Mouse (Mus musculus) C2C12 (cell line): ENCODE measurements around the gene Exo5. TPM values are rescaled to one million over a fixed set of nuclear protein-coding genes. Genes with fewer than 3 reads are reported as not detected.

Source experiments
- H3K27me3 ChIP-seq: one replicate; pipeline ENCODE4 v1.6.1; 2011; ENCODE audit not compliant: control insufficient read depth, insufficient read depth, insufficient read length
- H3K36me3 ChIP-seq: one replicate; pipeline ENCODE4 v1.6.1; 2011; ENCODE audit not compliant: control insufficient read depth, insufficient read depth
- H3K4me3 ChIP-seq: one replicate; pipeline ENCODE4 v1.5.1; 2011; ENCODE audit warnings: mild to moderate bottlenecking, control low read depth; ENCODE audit not compliant: poor library complexity, insufficient read depth, severe bottlenecking
- H3K79me2 ChIP-seq: one replicate; pipeline ENCODE4 v1.6.1; 2011; ENCODE audit not compliant: control insufficient read depth, insufficient read depth
- H3K79me3 ChIP-seq: one replicate; pipeline ENCODE4 v1.6.1; 2011; ENCODE audit warnings: low read depth, control low read depth
- H3ac ChIP-seq: one replicate; pipeline ENCODE3; 2011; ENCODE audit warnings: low read depth; ENCODE audit not compliant: control insufficient read depth, insufficient read length
- CEBPB ChIP-seq: IDR thresholded peaks from one replicate; pipeline ENCODE4 v1.6.1; 2011; ENCODE audit warnings: low read depth, mild to moderate bottlenecking, control low read depth, moderate library complexity
- CTCF ChIP-seq: IDR thresholded peaks from one replicate; pipeline ENCODE4 v1.5.1; 2011; ENCODE audit not compliant: control insufficient read depth, insufficient read depth, insufficient read length
- FOSL1 ChIP-seq: IDR thresholded peaks from one replicate; pipeline ENCODE4 v1.8.0; 2011; ENCODE audit warnings: mild to moderate bottlenecking, low read length; ENCODE audit not compliant: poor library complexity, insufficient read depth, severe bottlenecking
- MAX ChIP-seq: IDR thresholded peaks from one replicate; pipeline ENCODE4 v1.6.1; 2011; ENCODE audit warnings: mild to moderate bottlenecking, control low read depth
- MYOD1 ChIP-seq: IDR thresholded peaks from one replicate; pipeline ENCODE4 v1.6.1; 2011; ENCODE audit warnings: low read depth; ENCODE audit not compliant: control insufficient read depth, insufficient read length
- MYOG ChIP-seq: IDR thresholded peaks from one replicate; pipeline ENCODE4 v1.6.1; 2011; ENCODE audit not compliant: control insufficient read depth, insufficient read length; ENCODE audit errors: extremely low read depth
- USF1 ChIP-seq: IDR thresholded peaks from one replicate; pipeline ENCODE4 v1.6.1; 2011; ENCODE audit warnings: low read depth, mild to moderate bottlenecking, control low read depth, moderate library complexity
- polyA plus RNA-seq: library from polyadenylated mRNA; unstranded; fragments of >200 nt; fragmentation: generic; extraction: Trizol; gene quantifications from one replicate; pipeline ENCODE4 v1.2.1, GENCODE M21; 2012; ENCODE audit warnings: missing spikeins

Exo5 gene
- polyA plus RNA-seq, 1 experiment, result 14.1 TPM

DNA sequence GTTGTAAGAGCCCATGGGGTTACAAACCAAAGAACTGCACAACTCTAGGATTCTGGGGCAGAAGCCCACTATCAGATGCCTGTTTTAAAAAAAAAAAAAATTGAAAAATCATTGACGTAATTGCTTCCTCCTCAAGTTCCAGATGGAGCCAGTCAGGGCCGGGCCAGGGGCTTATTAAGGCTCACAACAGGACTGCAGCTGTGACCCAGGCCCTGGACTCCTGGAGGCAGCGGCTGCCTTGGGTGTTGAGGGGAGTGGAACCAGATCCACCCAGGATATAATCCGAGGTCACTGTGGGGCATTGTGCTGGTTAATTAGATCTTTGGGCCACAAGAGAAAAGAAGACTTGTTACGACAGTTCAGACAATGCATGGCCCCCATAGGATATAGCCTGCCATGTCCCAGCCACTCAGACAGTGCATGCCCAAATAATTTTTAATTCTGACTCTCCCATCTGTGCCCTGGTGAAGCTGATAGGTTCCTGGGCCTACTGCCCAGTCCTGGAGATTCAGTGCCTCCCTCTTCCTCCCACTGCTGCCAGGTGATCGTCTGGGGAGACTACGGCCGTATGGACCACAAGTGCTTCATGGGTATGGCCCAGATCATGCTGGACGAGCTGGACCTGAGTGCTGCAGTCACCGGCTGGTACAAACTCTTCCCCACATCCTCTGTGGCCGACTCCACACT, 33.9 kb downstream of the Exo5 start:
- no peaks in the 10 kb centered on the region for H3K79me2 ChIP-seq
- peaks cover 9% of the 10 kb centered on the region for H3K27me3 ChIP-seq
- no peaks in the 10 kb centered on the region for H3K36me3 ChIP-seq
- no peak overlapping the region for H3K4me3 ChIP-seq
- H3K79me3 ChIP-seq, result no peaks in the 10 kb centered on the region
- TF ChIP-seq CEBPB (no peak), FOSL1 (no peak), CTCF (no peak), MYOD1 (no peak), MAX (no peak), USF1 (no peak)
- no peak overlapping the region for H3ac ChIP-seq

DNA sequence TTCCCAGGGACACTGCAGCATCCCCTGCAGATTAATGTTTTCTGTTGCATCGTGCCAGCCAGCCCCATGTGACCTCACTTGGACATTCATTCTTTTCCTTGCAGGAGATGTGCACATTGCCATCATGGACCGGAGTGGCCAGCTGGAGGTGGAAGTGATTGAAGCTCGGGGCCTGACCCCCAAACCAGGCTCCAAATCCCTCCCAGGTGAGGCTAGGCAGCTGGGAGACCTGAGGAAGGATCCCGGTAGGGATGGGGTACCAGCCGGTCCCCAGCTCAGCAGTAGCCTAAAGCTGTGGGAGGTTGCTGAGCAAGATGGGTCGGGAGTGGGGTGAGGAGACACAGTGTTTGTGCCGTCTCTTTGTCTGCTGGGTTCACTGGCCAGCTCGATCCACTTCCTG, 35.9 kb downstream of the Exo5 start:
- Histone ChIP-seq H3K36me3 (no peaks in the 10 kb centered on the region), H3K79me2 (no peaks in the 10 kb centered on the region), H3K4me3 (no peak overlapping the region), H3K79me3 (no peaks in the 10 kb centered on the region), H3ac (no peak overlapping the region), H3K27me3 (peaks cover 13% of the 10 kb centered on the region)
- TF ChIP-seq USF1, result no peak
- no peak for TF ChIP-seq CEBPB
- no peak for TF ChIP-seq FOSL1

DNA sequence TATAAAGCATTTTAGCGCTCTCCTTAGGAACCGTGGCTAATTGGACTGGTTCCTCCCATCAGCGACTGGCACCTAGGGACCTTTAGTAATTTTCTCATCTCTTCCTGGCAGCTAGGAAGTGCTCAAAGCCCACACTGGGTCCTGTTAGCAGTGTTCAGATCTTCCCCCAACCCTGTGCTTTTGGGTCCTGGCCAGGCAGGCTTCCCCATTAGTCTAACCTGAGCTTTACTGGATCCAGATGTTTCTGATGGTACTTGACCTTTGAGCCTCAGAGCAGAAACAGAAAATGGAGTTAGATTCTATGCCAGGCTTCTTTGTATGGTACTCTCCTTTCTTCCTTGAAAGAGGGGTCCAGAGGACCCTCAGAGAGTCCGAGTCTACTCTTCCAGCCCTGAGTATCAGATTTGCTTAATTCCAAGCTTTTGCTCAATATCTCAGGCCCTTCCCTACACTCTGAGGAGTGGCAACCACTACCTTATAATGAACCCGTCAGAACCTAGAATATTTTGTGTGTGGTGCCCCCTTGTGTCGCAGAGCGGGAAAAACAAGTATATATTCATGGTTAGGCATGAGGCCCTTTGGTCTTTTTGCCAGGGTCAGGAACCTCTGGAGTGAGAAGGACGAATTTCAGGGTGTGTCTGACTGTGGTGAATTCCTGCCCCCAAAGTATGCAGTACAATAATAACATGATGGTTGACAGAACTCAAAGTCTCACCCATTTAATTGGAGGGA, 37.3 kb downstream of the Exo5 start:
- Histone ChIP-seq H3K36me3 (no peaks in the 10 kb centered on the region), H3K27me3 (peaks cover 10% of the 10 kb centered on the region), H3ac (no peak overlapping the region), H3K79me3 (no peaks in the 10 kb centered on the region), H3K79me2 (no peaks in the 10 kb centered on the region), H3K4me3 (no peak overlapping the region)
- TF ChIP-seq MAX (no peak), MYOG (no peak), USF1 (no peak), FOSL1 (no peak), CTCF (no peak), CEBPB (no peak), MYOD1 (no peak)

DNA sequence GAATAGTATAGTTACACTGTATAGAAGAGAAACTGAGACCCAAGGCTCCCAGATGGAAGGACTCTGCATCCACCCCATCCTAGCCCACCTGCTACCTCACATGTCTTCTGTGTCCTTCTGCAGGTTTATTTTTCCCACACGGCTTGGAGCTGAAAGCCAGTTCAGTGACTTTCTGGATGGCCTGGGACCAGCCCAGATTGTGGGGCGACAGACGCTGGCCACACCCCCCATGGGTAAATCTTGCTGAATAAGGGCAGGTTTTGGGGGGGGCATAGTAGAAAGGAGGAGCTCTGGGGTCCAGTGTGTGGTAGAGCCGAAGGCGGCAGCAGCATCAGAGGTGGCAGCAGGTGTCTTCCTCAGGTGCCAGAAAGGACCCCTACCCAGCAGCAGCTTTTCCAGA, 38.0 kb downstream of the Exo5 start:
- no peak for TF ChIP-seq USF1
- no peak for TF ChIP-seq CEBPB
- no peak for TF ChIP-seq MYOG
- peaks cover 10% of the 10 kb centered on the region for H3K27me3 ChIP-seq
- H3K36me3 ChIP-seq, result no peaks in the 10 kb centered on the region
- no peak overlapping the region for H3ac ChIP-seq
- H3K4me3 ChIP-seq, result no peak overlapping the region
- H3K79me2 ChIP-seq, result no peaks in the 10 kb centered on the region
- H3K79me3 ChIP-seq, result no peaks in the 10 kb centered on the region

DNA sequence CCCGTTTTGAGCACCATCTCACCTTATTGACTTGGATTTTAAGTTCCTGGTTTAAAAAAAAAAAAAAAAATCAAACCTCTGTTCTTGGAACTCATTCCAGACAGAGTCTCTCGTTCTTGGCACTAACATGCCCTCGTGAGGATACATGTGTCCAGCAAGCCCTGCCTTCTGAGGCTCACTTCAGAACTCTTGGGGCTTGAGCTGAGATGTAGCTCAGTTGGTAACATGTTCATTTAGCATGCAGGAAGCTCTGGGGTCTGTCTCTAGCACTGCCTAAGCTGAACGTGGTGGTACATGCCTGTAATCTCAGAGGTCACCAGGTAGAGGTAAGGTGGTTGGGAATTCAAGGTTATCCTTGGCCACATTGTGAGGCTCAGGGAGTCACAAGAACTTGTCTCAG, 38.7 kb downstream of the Exo5 start:
- Histone ChIP-seq H3K27me3 (peaks cover 10% of the 10 kb centered on the region), H3ac (no peak overlapping the region)
- TF ChIP-seq FOSL1 (no peak), MAX (no peak), USF1 (no peak), CTCF (no peak), MYOG (no peak), CEBPB (no peak), MYOD1 (no peak)

DNA sequence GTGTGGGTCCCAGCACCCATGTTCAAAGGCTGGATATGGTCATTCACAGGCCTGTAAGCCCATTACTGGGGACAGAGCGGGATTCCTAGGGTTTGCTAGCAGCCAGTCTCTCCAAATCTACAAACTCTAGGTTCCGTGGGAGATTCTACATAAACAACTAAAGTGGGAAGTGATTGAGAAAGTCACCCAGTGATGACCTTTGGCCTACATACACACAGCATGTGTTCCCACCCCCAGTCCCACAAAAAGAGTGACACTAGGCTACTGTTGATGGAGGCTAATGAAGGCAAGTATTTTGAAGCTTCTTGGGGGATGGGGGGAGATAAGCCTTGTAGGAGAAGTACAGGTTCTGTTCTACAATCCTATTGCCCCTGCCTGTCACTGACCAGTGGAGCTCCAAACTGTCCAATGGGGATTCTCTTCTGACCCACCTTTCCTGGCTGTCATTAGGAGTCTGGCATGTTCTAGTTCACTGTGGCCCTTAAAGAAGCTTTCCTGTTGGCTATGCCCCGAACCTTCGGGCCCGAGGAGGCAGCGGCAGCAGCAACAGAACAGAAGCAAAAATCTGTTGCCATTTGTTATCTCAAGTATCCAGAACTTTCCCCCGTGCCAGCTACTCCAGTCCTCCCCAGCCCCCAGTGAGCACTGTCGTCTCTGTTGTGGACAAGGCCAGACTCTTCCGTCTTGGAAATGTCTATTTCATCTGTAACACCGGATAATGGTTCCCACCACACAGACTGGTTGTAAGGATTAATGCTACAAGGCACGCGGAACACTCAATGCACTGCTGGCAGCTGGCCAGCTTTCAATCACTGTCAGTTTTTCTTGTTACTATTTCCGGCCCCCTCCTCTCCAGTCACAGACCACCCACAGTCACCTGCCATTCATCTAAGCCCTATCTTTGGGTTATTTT, 39.4 kb downstream of the Exo5 start:
- TF ChIP-seq USF1, result no peak
- TF ChIP-seq MYOG, result no peak
- no peak for TF ChIP-seq CEBPB
- TF ChIP-seq MAX, result no peak
- TF ChIP-seq CTCF, result no peak
- TF ChIP-seq FOSL1, result no peak
- TF ChIP-seq MYOD1, result no peak

More for the DNA sequence above, 38.7 kb downstream of the Exo5 start:
- no peaks in the 10 kb centered on the region for H3K79me3 ChIP-seq
- no peaks in the 10 kb centered on the region for H3K79me2 ChIP-seq
- H3K36me3 ChIP-seq, result no peaks in the 10 kb centered on the region
- H3K4me3 ChIP-seq, result no peak overlapping the region

More for the DNA sequence above, 39.4 kb downstream of the Exo5 start:
- Histone ChIP-seq H3K4me3 (no peak overlapping the region), H3K36me3 (no peaks in the 10 kb centered on the region), H3K79me2 (no peaks in the 10 kb centered on the region), H3K27me3 (peaks cover 10% of the 10 kb centered on the region), H3K79me3 (no peaks in the 10 kb centered on the region), H3ac (no peak overlapping the region)
